Mouse (Mus musculus): ENCODE data around the gene Bri3bp.
"Not testable (repeated sequence)": the region's sequence is repeated elsewhere in the genome, so short reads cannot be mapped to it uniquely, and the experiment has no call there.

The Bri3bp gene

DNA sequence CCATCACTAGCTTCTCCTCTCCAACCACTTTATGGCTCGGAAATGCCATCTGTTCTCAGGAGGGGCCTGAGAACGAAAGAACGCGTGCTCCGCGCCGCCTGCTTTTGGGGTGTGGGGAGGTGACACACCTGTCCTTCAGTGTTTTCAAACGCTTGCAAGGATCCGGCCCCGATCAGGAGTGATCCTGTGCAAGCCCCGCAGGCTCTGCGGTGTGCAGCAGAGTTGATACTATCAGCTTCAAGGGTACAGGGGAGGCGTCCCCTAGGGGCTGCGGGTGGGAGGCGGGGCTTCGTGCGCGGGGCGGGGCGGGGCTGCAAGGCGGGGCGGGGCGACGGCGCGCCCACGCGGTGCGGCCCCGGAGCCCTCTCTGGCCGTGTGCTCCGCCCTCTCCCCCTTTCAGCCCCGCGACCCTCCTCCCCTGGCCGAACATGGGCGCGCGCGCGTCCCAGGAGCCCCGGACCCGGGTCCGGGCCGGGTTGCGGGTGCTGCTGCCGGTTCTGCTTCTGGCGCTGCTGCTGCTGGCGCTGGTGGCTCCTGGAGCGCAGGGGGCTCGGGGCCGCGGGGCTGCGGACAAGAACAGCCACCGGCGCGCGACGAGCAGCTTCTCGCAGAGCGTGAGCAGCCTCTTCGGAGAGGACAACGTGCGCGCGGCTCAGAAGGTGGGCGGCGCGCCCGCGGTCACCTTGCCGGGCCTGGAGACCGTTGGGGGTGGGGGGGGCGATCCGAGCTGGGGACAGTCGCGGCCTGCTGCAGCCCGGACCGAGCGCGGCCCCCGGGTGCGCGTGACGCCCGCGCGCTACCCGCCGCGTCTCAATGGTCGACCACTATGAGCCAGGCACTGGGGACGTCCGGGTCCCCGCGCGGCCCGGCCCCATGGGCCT is at the start of gene Bri3bp:
Bri3bp (plus strand) TSS at position 335 of the 881 bp plus-strand sequence.
- peak; percentile 65 for DNase-seq (ENCODE audit: low read depth, low spot score)

DNA sequence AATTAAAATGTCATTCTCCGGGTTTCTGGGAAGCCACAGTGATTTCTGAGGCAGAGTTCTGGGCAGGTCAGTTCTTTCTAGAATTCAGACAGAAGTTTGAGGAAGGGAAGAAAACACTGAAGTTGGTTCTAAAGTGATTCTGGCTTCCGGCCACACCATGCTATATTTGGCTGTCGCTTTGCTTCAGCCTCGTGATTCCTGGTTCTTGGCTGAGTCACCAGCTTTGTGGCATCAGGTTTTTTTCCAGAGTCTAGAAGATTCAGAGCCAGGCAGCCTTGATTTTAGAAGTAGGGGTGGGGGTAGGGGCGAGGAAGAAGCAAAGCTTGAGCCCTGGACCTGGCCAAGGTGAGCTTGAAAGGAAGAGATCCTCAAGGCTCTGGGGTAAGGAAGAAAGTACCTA is 49.8 kb upstream of the Bri3bp start:
- DNase-seq (ENCODE audit: low read depth, low spot score) = no peak

DNA sequence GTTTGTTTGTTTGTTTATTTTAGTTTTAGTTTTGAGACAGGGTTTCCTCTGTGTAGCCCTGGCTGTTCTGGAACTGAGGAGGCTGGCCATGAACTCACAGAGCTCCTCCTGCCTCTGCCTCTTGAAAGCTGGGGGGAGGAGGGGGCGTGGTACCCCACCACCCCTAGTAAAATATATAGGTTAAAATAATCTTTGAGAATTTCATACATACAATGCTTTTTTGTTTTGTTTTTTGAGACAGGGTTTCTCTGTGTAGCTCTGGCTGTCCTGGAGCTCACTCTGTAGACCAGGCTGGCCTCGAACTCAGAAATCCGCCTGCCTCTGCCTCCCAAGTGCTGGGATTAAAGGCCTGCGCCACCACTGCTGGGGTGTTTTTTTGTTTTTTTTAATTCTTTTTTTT is 49.2 kb upstream of the Bri3bp start:
- not testable (repeated sequence) for DNase-seq (ENCODE audit: low read depth, low spot score)

DNA sequence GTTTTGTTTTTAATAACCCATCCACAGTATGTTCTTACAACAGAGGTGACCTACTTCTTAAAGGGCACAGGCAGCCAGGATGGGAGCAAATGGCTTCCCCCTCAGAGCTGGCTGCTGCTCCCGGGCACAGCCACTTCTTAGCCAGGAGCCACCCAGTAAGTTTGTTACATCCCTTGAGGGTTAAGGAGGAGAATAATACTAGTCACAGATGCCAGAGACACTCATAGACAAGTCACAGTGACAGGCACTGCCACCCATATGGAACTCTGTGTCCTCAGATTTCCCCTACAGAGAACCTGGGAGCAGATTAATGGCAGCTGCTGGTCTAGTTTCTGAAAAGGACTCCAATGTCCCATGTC is 48.8 kb upstream of the Bri3bp start:
- no peak for DNase-seq (ENCODE audit: low read depth, low spot score)

DNA sequence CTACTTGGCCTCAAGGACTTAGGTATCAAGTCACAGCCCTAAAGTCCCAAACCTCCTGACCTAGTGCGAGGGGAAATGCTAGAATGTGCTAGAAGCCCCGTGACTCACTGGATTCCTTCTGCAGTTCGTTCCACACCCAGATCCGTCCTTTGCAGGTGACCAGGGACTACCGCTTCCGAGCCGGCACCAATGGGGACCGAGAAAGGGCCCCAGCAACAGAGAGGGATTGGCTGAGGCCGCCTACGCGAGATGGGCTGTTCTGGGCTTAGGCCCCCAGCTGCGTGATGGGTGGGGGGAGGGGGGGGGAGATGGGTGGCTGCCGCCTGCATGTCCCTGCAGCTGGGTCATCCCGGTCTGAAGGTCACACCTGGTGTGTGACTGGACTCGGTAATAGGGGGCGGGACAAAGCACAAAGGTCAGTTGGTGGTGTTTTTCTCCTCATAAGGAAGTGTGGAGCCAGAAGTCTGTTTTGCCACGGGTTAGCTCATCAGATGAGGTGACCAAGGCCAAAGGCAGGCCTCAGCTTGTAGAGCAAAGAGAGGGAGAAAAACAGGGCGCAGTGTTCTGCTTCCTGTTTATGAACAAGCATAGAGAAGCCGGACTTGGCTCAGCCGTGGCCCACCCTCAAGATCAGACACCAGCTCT is 48.3 kb upstream of the Bri3bp start:
- peak; percentile 87 for DNase-seq (ENCODE audit: low read depth, low spot score)

DNA sequence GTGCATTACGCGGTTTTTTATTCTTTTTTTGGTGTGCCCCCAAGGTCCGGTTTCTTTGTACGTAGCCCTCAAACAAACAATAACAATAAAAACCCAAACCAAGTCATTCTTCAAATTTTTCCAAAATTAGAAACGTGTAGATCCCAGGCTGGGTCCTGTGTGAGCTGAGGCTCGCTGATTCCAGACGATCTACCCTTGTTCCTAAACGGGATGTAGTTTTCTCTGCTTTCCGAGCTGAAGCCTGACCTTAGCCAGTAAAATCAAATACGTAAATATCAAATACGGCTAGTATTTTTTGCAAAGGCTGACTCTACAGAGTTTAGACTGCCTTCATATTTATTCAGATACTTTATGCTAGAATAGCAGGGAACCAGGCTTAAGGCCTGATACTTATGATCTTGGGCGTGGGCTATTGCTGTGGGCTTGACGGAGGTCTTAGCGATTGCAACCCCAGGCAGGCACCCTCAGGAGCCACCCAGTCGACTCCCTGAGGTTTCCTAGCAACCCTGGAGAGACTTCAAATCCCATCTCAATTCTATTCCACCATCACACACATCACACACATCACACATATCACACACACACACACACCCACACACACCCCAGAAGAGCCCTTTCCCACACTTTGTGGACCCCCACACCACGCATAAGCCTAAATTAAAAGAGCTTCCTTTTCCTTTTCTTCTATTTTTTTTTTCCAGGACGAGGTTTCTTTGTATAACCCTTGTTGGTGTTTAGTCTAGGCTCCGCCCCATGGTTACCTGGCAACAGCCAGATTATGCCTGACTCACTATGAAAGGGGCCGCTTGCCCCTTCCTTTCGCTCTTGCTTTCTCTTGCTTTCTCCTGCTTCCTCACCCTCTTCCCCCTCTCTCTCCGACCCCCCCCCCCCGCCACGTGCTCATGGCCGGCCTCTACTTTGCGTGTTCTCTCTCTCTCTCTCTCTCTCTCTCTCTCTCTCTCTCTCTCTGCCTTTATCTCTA is 47.5 kb upstream of the Bri3bp start:
- peak; percentile 47 for DNase-seq (ENCODE audit: low read depth, low spot score)

DNA sequence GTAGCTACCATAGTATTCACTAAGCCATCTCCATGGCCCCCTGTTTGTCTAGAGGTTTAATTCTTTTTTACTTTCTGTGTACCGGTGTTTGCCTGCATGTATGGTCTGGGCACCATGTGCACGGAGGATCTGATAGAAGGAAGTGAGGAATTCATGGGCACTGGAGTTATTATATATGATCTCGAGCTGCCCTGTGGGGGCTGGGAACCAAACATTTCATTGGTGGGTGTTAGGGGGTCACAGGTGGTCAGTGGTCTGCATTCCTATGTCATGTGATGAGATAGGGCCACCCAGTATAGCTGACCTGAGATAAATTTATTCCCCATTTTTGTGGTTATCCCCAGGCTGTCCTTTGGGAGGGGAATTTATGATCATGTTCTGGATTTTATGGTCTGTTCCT is 46.4 kb upstream of the Bri3bp start:
- DNase-seq (ENCODE audit: low read depth, low spot score) = no peak

DNA sequence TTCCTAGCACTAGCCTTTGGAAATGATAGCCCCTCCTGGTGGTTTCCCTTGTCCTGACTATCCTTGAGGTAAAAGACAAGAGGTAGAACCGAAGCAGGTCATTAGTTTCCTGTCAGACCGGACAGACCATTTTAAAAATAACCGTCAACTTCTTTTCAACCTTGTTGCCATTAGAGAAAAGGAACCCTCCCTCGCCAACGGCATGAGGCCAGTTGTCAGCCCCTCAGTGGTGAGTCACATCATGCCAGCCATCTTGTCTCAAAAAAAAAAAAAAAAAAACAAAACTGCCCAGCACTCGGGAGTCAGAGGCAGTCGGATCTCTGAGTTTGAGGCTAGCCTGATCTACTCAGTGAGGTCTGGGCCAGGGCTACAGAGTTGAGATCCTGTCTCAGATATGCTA is 40.5 kb upstream of the Bri3bp start:
- DNase-seq (ENCODE audit: low read depth, low spot score) = no peak

DNA sequence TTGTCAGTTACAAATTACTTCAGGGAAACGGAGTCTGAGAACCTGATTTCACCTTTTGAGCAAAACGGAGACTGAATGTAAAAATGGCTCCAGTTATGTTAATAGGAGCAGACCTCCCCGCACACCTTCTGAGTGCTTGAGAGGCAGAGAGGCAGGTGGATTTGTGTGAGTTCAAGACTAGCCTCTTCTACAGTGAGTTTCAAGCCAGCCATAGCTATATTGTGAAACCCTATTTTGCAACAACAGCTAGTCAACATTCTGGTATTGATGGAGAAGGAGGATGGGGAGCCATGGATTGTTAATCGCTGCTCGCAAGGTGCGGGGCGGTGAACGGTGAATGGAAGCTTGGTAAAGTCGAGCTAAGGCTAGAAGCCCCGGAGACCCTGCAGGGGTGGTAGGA is 38.9 kb upstream of the Bri3bp start:
- DNase-seq (ENCODE audit: low read depth, low spot score) = no peak

DNA sequence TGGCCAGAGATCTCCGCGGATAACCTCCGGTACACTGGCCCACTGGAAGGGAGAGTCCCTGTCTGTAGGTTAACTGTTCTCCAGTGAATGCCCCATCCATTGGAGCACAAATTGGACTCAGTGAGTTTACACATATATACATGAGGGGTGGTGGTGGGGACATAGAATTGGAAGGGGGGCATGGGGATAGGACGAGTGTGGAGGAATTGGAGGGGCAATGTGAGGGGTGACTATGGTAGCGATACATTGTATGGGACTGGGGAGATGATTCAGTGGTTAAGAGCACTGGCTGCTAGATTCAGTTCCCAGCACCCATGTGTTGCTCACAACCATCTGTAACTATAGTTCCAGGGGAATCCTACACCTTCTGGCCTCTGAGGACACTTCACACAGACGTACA is 38.4 kb upstream of the Bri3bp start:
- no peak for DNase-seq (ENCODE audit: low read depth, low spot score)

DNA sequence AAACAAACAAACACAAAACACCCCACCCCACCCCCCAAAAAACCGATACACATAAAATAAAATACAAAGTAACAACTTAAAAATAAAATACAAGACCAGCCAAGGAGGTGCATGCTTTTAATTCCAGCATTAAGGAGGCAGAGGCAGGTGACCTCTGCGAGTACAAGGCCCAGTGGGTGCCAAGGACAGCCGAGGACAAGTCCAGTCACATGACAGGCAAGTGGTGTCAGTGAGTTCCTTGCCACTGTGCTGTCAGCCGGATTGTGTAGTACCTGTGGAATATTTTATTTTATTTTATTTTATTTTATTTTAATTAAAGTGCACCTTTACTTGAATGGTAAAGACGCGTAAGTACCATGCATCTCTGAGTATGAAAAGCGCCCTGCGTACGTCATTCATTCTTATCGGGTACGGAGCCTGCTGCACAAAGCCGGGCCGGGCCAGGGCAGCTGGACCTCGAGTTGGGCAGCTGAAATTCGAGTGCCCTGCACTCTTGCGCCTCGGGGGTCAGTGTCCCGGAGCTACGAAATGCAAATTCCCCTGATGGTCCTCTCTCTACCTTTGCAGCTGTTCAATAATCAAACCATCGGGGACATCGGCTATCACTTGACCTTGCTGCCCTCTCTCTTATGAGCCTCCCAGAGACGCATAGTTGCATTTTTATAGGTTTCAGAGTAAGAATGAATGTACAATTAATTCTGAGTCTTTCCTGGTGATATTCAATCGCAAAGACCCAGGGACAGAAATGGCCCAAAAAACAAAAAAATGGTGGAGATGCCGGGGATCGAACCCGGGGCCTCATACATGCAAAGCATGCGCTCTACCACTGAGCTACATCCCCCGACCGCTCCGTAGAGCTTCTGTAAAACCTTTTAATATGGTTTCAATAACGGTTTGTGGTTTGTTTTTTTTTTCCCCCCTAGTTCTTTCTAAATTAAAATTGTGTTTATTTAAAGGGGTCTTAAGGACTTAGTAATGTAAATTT is 37.6 kb upstream of the Bri3bp start:
- peak; percentile 45 for DNase-seq (ENCODE audit: low read depth, low spot score)

DNA sequence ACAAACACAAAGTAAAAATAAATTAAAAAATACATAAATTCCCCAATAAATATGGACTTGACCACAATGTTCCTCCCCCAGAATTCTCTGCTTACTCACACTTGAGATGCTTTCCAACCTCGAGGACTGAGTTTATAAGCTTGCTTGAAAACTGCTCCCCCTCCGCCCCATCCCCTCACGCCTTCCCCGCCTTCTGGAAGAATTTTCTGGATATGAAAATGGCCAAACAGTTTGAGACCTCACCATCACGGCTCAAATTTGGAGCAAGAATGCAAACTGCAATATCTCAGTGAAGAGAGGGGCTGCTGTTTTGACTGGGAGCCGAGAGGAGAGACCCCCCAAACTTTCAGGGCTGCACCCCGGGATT is 36.8 kb upstream of the Bri3bp start:
- DNase-seq (ENCODE audit: low read depth, low spot score) = no peak

DNA sequence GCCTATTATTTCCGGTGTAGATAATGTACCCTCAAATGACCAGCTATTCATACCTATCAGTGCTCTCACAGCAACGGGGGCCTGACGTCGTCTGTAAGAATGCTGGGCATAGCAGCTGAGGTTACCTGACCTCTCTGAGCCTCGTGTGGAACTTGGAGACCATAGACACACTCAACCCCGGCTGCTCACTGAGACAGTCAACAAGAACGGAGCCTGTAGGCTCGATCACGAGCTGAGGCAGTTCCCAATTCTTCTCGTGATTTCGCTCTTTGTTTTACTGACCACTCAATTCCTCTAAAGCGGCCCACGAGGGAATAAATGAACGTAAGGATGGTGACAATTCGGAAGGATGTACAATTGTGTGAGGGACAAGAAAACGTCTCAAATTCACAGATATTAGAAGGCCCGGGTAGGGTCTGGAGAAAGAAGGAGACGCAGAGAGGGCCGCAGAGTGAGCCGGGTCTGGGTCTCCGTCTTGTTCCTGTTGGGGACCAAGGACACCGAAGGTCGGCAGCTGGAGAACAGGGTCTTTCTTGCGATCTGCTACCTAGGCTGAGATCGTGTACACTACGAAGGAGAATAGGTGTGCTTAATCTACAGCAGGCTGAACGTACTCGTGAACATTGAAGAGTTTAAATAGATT is 36.3 kb upstream of the Bri3bp start:
- DNase-seq (ENCODE audit: low read depth, low spot score) = no peak

DNA sequence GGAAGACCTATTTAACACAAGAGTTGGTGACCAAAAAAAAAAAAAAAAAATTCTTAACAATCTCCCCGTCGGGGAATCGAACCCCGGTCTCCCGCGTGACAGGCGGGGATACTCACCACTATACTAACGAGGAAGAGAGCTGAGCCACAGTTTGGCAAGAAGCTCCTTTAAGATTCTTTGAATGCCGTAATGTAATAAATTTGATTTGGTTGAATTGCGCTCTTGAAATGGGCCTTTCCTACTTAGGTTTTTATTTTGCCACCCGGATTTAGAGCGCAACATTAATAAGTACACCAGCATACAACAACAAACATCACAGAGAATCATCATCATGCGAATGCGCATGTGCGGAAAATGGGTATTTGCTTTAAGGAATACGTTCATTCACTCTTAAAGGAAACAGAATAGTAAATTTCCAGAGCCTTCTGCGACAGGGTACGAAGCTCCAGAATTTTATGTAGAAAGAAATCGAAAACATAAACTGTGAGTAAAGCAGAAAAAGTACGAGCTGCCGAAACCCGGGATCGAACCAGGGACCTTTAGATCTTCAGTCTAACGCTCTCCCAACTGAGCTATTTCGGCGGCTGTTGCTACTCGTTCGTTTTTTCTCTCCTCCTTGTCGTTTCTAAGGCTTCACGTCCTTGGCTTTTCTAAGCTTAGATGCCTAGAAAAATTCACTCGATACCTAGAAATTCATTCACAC is 35.7 kb upstream of the Bri3bp start:
- DNase-seq (ENCODE audit: low read depth, low spot score) = peak; percentile 90

DNA sequence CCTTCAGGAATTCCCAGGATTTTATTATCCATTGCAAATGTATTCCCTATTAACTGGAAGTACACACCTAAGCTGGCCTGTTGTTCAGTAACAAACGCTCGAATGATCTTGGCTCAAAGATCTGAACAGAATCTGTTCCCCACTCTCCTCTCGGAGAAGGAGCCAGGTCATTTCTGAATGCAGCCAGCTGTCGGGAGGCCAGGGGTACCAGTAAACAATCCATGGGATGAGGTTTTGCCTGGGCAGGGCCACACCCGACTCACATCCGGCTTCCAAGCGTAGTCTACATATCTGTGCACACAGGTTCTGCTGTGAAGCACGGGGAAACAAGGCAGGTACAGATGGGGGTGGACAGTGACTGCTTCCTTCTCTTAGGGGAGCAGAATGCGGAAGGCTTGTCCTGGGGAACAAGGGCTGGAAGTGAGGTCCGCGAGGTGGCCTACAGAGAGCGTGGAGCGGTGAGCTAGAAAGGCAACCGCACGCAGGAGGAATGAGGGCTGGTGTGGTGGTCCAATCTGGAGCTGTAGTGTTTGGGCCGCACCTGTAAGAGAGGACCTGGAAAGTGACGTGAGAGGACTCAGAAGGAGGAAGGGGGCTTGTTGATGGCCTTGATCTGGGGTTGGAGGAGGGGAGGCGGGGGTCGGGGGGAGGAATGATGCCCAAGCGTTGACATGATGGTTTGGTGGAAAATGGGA is 34.9 kb upstream of the Bri3bp start:
- peak; percentile 42 for DNase-seq (ENCODE audit: low read depth, low spot score)

DNA sequence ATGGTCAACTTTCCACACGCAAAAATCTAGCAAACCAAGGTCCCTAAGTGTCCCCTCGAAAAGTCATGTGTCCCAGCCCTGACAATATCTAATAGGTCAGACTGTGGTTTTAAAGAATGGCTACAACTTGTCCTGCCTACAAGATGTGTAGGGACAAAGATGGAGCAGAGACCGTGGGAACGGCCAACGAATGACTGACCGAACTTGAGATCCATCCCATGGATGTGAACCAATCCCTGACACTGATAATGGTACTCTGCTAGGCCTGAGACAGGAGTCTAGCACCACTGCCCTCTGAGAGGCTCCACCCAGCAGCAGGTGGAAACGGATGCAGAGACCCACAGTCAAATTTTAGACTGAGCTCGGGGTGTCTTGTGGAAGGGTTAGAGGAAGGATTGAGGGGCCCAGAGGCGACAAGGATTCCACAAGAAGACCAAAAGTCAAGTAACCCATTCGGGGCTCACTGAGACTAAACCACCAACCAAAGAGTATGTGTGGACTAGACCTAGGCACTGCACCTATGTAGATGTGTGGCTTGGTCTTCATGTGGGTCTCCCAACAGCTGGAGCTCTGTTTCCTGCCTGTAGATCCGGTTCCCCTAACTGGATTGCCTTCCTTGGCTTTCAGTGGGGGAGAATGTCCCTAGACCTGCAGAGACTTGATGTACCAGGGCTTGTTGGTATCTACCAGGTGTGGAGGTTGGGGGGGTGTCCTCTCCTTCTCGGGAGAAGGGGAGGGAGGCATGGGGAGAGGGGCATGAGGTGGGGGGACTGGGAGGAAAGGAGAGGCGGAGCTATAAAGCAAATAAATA is 34.1 kb upstream of the Bri3bp start:
- DNase-seq (ENCODE audit: low read depth, low spot score) = no peak

DNA sequence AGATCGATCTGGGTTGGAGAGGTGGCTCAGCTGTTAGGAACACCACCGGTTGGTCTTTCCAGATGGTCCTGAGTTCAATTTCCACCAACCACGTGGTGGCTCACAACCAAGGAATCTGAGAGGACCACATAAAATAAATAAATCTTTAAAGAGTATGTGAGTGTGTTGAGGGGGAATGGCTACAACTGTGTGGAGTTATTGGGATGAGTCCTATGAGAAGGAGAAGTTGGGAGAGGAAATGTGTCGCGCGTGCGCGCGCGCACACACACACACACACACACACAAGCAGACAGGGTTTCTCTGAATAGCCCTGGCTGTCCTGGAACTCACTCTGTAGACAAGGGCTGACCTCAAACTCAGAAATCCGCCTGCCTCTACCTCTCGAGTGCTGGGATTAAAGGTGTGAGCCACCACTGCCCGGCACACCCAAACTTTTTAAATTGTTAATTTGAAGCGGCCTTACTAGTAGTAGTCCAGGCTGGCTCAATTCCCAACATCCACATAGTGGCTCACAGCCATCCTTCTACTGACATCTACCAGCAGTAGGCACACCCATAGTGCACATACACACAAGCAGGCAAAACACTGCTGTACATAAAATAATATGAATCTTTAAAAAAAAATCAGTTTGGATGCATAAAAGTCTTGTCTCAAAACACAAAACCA is 33.3 kb upstream of the Bri3bp start:
- no peak for DNase-seq (ENCODE audit: low read depth, low spot score)

DNA sequence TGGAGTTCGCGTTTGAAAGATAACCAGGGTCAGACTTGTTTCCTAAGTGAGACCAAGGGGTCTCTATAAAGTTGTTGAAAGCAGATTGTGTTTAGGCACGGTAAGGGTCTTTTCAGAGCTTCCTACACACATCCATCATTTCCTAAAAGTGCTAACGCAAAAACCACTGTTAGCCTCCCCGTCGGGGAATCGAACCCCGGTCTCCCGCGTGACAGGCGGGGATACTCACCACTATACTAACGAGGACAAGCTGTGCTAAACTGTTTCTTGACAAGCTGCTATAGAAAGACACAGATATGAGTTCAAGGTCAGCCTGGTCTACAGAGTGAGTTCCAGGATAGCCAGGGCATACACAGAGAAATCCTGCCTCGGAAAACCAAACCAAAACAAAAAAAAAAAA is 32.5 kb upstream of the Bri3bp start:
- peak; percentile 64 for DNase-seq (ENCODE audit: low read depth, low spot score)
